ENCODE assay signal across 9 mouse cellular contexts in genomic region chr5:20944961-20945748, GRCm38 (mm10). TPM values are rescaled to one million over a fixed set of nuclear protein-coding genes. Genes with fewer than 3 reads are reported as not detected.
A peak's percentile ranks its signal among the peaks of the same experiment; 100 is the strongest.
DNase-seq lines count a peak whose midpoint lies in the region; ATAC-seq and TF ChIP-seq lines count a peak whose summit lies in the region.
"Had no signal": no experiment of that assay in that cellular context is flagged by ENCODE, and none has a peak within 500 bp of the region (broad histone marks: within the 10 kb centered on the region; RNA-seq: fewer than 3 reads in every experiment).

No protein-coding gene starts in this region.

- 0 out of 2 replicates have a peak, but pooled peaks have one; percentile 47 for ATAC-seq in erythroid progenitor cell, adult 5-6 weeks (replicated peaks; ENCODE audit: low FRiP score, poor library complexity, severe bottlenecking)
- no peak for ATAC-seq in limb, embryonic 12.5 days (ENCODE audit: insufficient number of reproducible peaks, insufficient read depth, low FRiP score, low TSS enrichment, low read depth)
- no peak for ATAC-seq in forebrain, embryonic 16.5 days

- no peaks in the 10 kb centered on the region for H3K36me3 ChIP-seq in liver, adult 2 months (ENCODE audit: control insufficient read depth, insufficient read depth, low read length)
- 0 out of 2 replicates have a peak, but pooled peaks cover 2% of the 10 kb centered on the region for H3K36me3 ChIP-seq in limb, embryonic 12.5 days
- H3K36me3 ChIP-seq in small intestine, adult 2 months (ENCODE audit: control insufficient read depth, insufficient read depth, low read length): no peaks in the 10 kb centered on the region
- no peaks in the 10 kb centered on the region for H3K36me3 ChIP-seq in forebrain, embryonic 16.5 days (ENCODE audit: control insufficient read depth, insufficient read depth)
- H3K36me3 ChIP-seq: neural tube, embryonic 12.5 days had no signal

- 0 out of 2 replicates have a peak overlapping the region, but pooled peaks have one; percentile 32 for H3K27ac ChIP-seq in liver, adult 2 months (replicated peaks; ENCODE audit: insufficient read depth, low read depth, low read length)
- H3K27ac ChIP-seq in limb, embryonic 12.5 days: peak overlapping the region; percentile 53; the same call in 1 of the 2 replicates
- H3K27ac ChIP-seq in small intestine, adult 2 months (ENCODE audit: insufficient read depth, low read depth, low read length): peak overlapping the region; percentile 78
- H3K27ac ChIP-seq in forebrain, embryonic 16.5 days (ENCODE audit: low read length): no peak overlapping the region
- no peak overlapping the region for H3K27ac ChIP-seq in left cerebral cortex, adult 2 months
- H3K27ac ChIP-seq: neural tube, embryonic 12.5 days had no signal

- no peak for TF ChIP-seq POLR2A in liver, adult 2 months (IDR thresholded peaks at IDR 0.05; ENCODE audit: extremely low read depth, insufficient read depth, low read length)
- TF ChIP-seq POLR2A in small intestine, adult 2 months (IDR thresholded peaks at IDR 0.05; ENCODE audit: low read depth, low read length): no peak

- peaks cover 50% of the 10 kb centered on the region for H3K79me2 ChIP-seq in liver, adult 2 months (ENCODE audit: control insufficient read depth, insufficient read depth, low read length)

- intact Hi-C loops in left cerebral cortex, adult 2 months (cut with DNase I): no loop called here

- H3K27me3 ChIP-seq in liver, adult 2 months (ENCODE audit: control insufficient read depth, insufficient read depth, low read length): no peaks in the 10 kb centered on the region
- no peaks in the 10 kb centered on the region for H3K27me3 ChIP-seq in limb, embryonic 12.5 days
- no peaks in the 10 kb centered on the region for H3K27me3 ChIP-seq in small intestine, adult 2 months (ENCODE audit: control insufficient read depth, insufficient read depth, low read length)
- H3K27me3 ChIP-seq in forebrain, embryonic 16.5 days (replicated peaks; ENCODE audit: control insufficient read depth, insufficient read depth, low read length): no peaks in the 10 kb centered on the region
- H3K27me3 ChIP-seq: neural tube, embryonic 12.5 days had no signal

- H3K4me1 ChIP-seq in liver, adult 2 months (ENCODE audit: control insufficient read depth, insufficient read depth, low read length): peaks cover 14% of the 10 kb centered on the region
- H3K4me1 ChIP-seq in limb, embryonic 12.5 days (replicated peaks): peaks cover 9% of the 10 kb centered on the region; the same call in 1 of the 2 replicates
- peaks cover 28% of the 10 kb centered on the region for H3K4me1 ChIP-seq in small intestine, adult 2 months (ENCODE audit: control insufficient read depth, insufficient read depth, insufficient read length, low read length)
- peaks cover 12% of the 10 kb centered on the region for H3K4me1 ChIP-seq in forebrain, embryonic 16.5 days (replicated peaks; ENCODE audit: control insufficient read depth, insufficient read depth, low read length)

- no peak for TF ChIP-seq CTCF in liver, adult 2 months (IDR thresholded peaks at IDR 0.05; ENCODE audit: low read depth, low read length)
- TF ChIP-seq CTCF in small intestine, adult 2 months (IDR thresholded peaks at IDR 0.05; ENCODE audit: extremely low read depth, insufficient read length, insufficient replicate concordance, low read depth, low read length): no peak
- no peak for TF ChIP-seq CTCF in left cerebral cortex, adult 2 months (IDR thresholded peaks at IDR 0.05)

- DNase-seq in liver, adult 2 months (ENCODE audit: extremely low read depth, low read depth, low spot score): no peak
- DNase-seq in liver: no peak
- DNase-seq in urinary bladder, postnatal 4 days (ENCODE audit: low spot score in 2 of 2): no peak
- DNase-seq in left cerebral cortex, adult 2 months (ENCODE audit: extremely low spot score in 1 of 2, low spot score in 2 of 2): no peak

- 67% methylated on average over 13 of the region's 13 CpGs for WGBS in liver, adult 2 months
- 75% methylated on average over 13 of the region's 13 CpGs for WGBS in limb, embryonic 12.5 days
- 55% methylated on average over 13 of the region's 13 CpGs for WGBS in small intestine, adult 2 months
- 83% methylated on average over 13 of the region's 13 CpGs for WGBS in forebrain, embryonic 16.5 days

- no peak overlapping the region for H3K4me3 ChIP-seq in liver, adult 2 months (ENCODE audit: insufficient read depth, low read depth, low read length)
- no peak overlapping the region for H3K4me3 ChIP-seq in limb, embryonic 12.5 days (replicated peaks)
- no peak overlapping the region for H3K4me3 ChIP-seq in small intestine, adult 2 months (ENCODE audit: low read depth, low read length)
- no peak overlapping the region for H3K4me3 ChIP-seq in forebrain, embryonic 16.5 days (replicated peaks; ENCODE audit: low read length)
- H3K4me3 ChIP-seq in left cerebral cortex, adult 2 months: no peak overlapping the region
- H3K4me3 ChIP-seq: neural tube, embryonic 12.5 days had no signal

- H3K9me3 ChIP-seq in limb, embryonic 12.5 days: no peaks in the 10 kb centered on the region
- H3K9me3 ChIP-seq in forebrain, embryonic 16.5 days (ENCODE audit: control insufficient read depth, low read length): no peaks in the 10 kb centered on the region
- H3K9me3 ChIP-seq: neural tube, embryonic 12.5 days had no signal

- no peak overlapping the region for H3K9ac ChIP-seq in liver, adult 2 months (ENCODE audit: low read depth, low read length)
- no peak overlapping the region for H3K9ac ChIP-seq in limb, embryonic 12.5 days (replicated peaks)
- no peak overlapping the region for H3K9ac ChIP-seq in forebrain, embryonic 16.5 days (replicated peaks; ENCODE audit: low read depth, low read length)
- H3K9ac ChIP-seq: neural tube, embryonic 12.5 days had no signal

- H3K4me2 ChIP-seq in limb, embryonic 12.5 days: no peak overlapping the region
- no peak overlapping the region for H3K4me2 ChIP-seq in forebrain, embryonic 16.5 days (ENCODE audit: low read length)
- H3K4me2 ChIP-seq: neural tube, embryonic 12.5 days had no signal

RNA-seq across cellular contexts. Expression of gene Rsbn1l, which starts 11.0 kb away (rescaled TPM):
- 7.7 and 8.6 TPM in 2 replicates for total RNA-seq in liver, adult 2 months (2014; rRNA removed)
- polyA plus RNA-seq in liver, adult 2 months (2012; rRNA removed): 1.3 and 1.6 TPM in 2 replicates
- 47.2 and 60.4 TPM in 2 replicates for total RNA-seq in erythroid progenitor cell, adult 5-6 weeks (2015; ENCODE audit: low replicate concordance)
- 51.8 and 72.5 TPM in 2 replicates for total RNA-seq in erythroid progenitor cell, adult 5-6 weeks (2017; ENCODE audit: low replicate concordance)
- 4.9 and 7.0 TPM in 2 replicates for polyA plus RNA-seq in limb, embryonic 12.5 days (2016; fragmentation: Nextera tagmentation; extraction: Ambion mirVana)
- polyA plus RNA-seq in small intestine, adult 2 months (2012; rRNA removed): 1.5 and 3.4 TPM in 2 replicates
- polyA plus RNA-seq in forebrain, embryonic 16.5 days (2015; fragmentation: Nextera tagmentation; extraction: Ambion mirVana): 5.1 and 5.8 TPM in 2 replicates
- total RNA-seq in left cerebral cortex, adult 2 months (2021): 10 to 100 TPM; 16.8 to 17.8 TPM

Comparison
In these comparisons a context has a peak if more than half of its experiments do, and no peak if none do; other contexts are left out.
1. H3K27ac ChIP-seq: peak in liver, adult 2 months (single experiment), limb, embryonic 12.5 days (single experiment) and small intestine, adult 2 months (single experiment); none in forebrain, embryonic 16.5 days (single experiment) and left cerebral cortex, adult 2 months (single experiment).